Comparison of ENCODE assay signal across 8 mouse cellular contexts in genomic region chr8:105259721-105260320, GRCm38 (mm10). TPM values are rescaled to one million over a fixed set of nuclear protein-coding genes. Genes with fewer than 3 reads are reported as not detected.
DNase-seq lines count a peak whose midpoint lies in the region; ATAC-seq and TF ChIP-seq lines count a peak whose summit lies in the region.

No protein-coding gene starts in this region.

- intact Hi-C loops in heart, adult 2 months (cut with DNase I), result loop anchor here (10.0 kb wide), 1 partner anchor 605 kb away; no protein-coding TSS in a partner anchor

- H3K9ac ChIP-seq in heart, adult 2 months (ENCODE audit: low read depth, low read length), result no peak overlapping the region
- H3K9ac ChIP-seq in liver, embryonic 15.5 days, result no peak overlapping the region; the same call in 1 of the 2 replicates
- peak overlapping the region; percentile 37; the same call in 1 of the 2 replicates for H3K9ac ChIP-seq in stomach, embryonic 15.5 days

- no peak overlapping the region for H3K27ac ChIP-seq in embryonic facial prominence, embryonic 10.5 days (replicated peaks)
- H3K27ac ChIP-seq in heart, adult 2 months, result no peak overlapping the region
- no peak overlapping the region for H3K27ac ChIP-seq in kidney, adult 2 months (ENCODE audit: insufficient read depth, low read depth, low read length)
- no peak overlapping the region for H3K27ac ChIP-seq in liver, embryonic 15.5 days (replicated peaks)
- no peak overlapping the region for H3K27ac ChIP-seq in stomach, embryonic 15.5 days

- TF ChIP-seq CTCF in heart, adult 2 months (IDR thresholded peaks at IDR 0.05), result no peak; the same call in 1 of the 2 replicates
- TF ChIP-seq CTCF in kidney, adult 2 months (conservative IDR thresholded peaks at IDR 0.05; ENCODE audit: insufficient read depth, insufficient read length, low read depth, low read length), result peak; percentile 88

- peak; percentile 78 for DNase-seq in urinary bladder, postnatal 14 days (ENCODE audit: low spot score)
- DNase-seq in urinary bladder, postnatal 10 days (ENCODE audit: low spot score), result no peak
- DNase-seq in embryonic facial prominence, embryonic 10.5 days (ENCODE audit: low spot score), result peak; percentile 89
- peak; percentile 76 to 86 for DNase-seq in heart, adult 2 months
- DNase-seq in kidney, adult 2 months, result peak; percentile 69
- peak; percentile 86 for DNase-seq in neural tube, embryonic 10.5 days (ENCODE audit: extremely low spot score, low spot score)

- peak overlapping the region; percentile 57 for H3K4me3 ChIP-seq in embryonic facial prominence, embryonic 10.5 days
- H3K4me3 ChIP-seq in heart, adult 2 months, result peak overlapping the region; percentile 47
- H3K4me3 ChIP-seq in kidney, adult 2 months (ENCODE audit: insufficient read depth, low read depth, low read length), result peak overlapping the region; percentile 34; the same call in 1 of the 2 replicates
- peak overlapping the region; percentile 42 for H3K4me3 ChIP-seq in liver, embryonic 15.5 days (replicated peaks)
- peak overlapping the region; percentile 40 for H3K4me3 ChIP-seq in stomach, embryonic 15.5 days (replicated peaks)

- H3K4me1 ChIP-seq in embryonic facial prominence, embryonic 10.5 days, result peaks cover 34% of the 10 kb centered on the region
- peaks cover 2% of the 10 kb centered on the region; the same call in 1 of the 2 replicates for H3K4me1 ChIP-seq in heart, adult 2 months (ENCODE audit: control insufficient read depth, insufficient read depth, low read length)
- peaks cover 3% of the 10 kb centered on the region; the same call in 1 of the 2 replicates for H3K4me1 ChIP-seq in kidney, adult 2 months (ENCODE audit: control insufficient read depth, insufficient read depth, low read length)
- peaks cover 71% of the 10 kb centered on the region for H3K4me1 ChIP-seq in liver, embryonic 15.5 days (replicated peaks)
- H3K4me1 ChIP-seq in stomach, embryonic 15.5 days, result peaks cover 30% of the 10 kb centered on the region

- no peaks in the 10 kb centered on the region for H3K79me2 ChIP-seq in heart, adult 2 months (replicated peaks; ENCODE audit: control insufficient read depth, insufficient read depth, low read length)

- TF ChIP-seq EP300 in heart, adult 2 months (IDR thresholded peaks at IDR 0.05; ENCODE audit: insufficient read depth, low read depth, low read length), result 0 out of 2 replicates have a peak, but pooled peaks have one; percentile 44

- 3% methylated on average over 30 of the region's 30 CpGs for WGBS in embryonic facial prominence, embryonic 10.5 days
- 8% methylated on average over 30 of the region's 30 CpGs for WGBS in heart, adult 2 months
- WGBS in kidney, adult 2 months, result 8% methylated on average over 30 of the region's 30 CpGs
- 2% methylated on average over 30 of the region's 30 CpGs for WGBS in liver, embryonic 15.5 days (ENCODE audit: insufficient replicate concordance)
- WGBS in stomach, embryonic 15.5 days, result 3% methylated on average over 30 of the region's 30 CpGs

- no peaks in the 10 kb centered on the region; the same call in 1 of the 2 replicates for H3K9me3 ChIP-seq in embryonic facial prominence, embryonic 10.5 days
- H3K9me3 ChIP-seq in liver, embryonic 15.5 days (replicated peaks), result no peaks in the 10 kb centered on the region
- H3K9me3 ChIP-seq in stomach, embryonic 15.5 days, result no peaks in the 10 kb centered on the region

- no peak for ATAC-seq in liver, embryonic 15.5 days (ENCODE audit: insufficient read depth)
- ATAC-seq in stomach, embryonic 15.5 days (ENCODE audit: insufficient read depth, low FRiP score, low read depth), result 0 out of 2 replicates have a peak, but pooled peaks have one; percentile 24

- TF ChIP-seq POLR2A in heart, adult 2 months (IDR thresholded peaks at IDR 0.05; ENCODE audit: insufficient read depth, low read depth, low read length), result no peak
- no peak for TF ChIP-seq POLR2A in kidney, adult 2 months (IDR thresholded peaks at IDR 0.05; ENCODE audit: low read depth, low read length)

- H3K27me3 ChIP-seq in embryonic facial prominence, embryonic 10.5 days (replicated peaks; ENCODE audit: low read depth, poor library complexity, severe bottlenecking), result peaks cover 100% of the 10 kb centered on the region
- H3K27me3 ChIP-seq in heart, adult 2 months (ENCODE audit: control insufficient read depth, insufficient read depth, low read length), result no peaks in the 10 kb centered on the region
- H3K27me3 ChIP-seq in kidney, adult 2 months (replicated peaks; ENCODE audit: control insufficient read depth, insufficient read depth, low read length), result no peaks in the 10 kb centered on the region
- H3K27me3 ChIP-seq in liver, embryonic 15.5 days, result peaks cover 89% of the 10 kb centered on the region
- peaks cover 32% of the 10 kb centered on the region for H3K27me3 ChIP-seq in stomach, embryonic 15.5 days (replicated peaks)

- H3K4me2 ChIP-seq in liver, embryonic 15.5 days, result peak overlapping the region; percentile 78
- H3K4me2 ChIP-seq in stomach, embryonic 15.5 days, result peak overlapping the region; percentile 92

- H3K36me3 ChIP-seq in embryonic facial prominence, embryonic 10.5 days (replicated peaks), result no peaks in the 10 kb centered on the region
- H3K36me3 ChIP-seq in heart, adult 2 months (ENCODE audit: control insufficient read depth, insufficient read depth, low read length), result no peaks in the 10 kb centered on the region
- H3K36me3 ChIP-seq in kidney, adult 2 months (ENCODE audit: control insufficient read depth, insufficient read depth, low read length), result no peaks in the 10 kb centered on the region
- no peaks in the 10 kb centered on the region for H3K36me3 ChIP-seq in liver, embryonic 15.5 days (replicated peaks)
- no peaks in the 10 kb centered on the region for H3K36me3 ChIP-seq in stomach, embryonic 15.5 days

RNA-seq across cellular contexts. Expression of gene Tradd, which starts 4.6 kb away (rescaled TPM):
- polyA plus RNA-seq in embryonic facial prominence, embryonic 10.5 days (2016; fragmentation: Nextera tagmentation; extraction: Ambion mirVana), result 14.6 and 16.7 TPM in 2 replicates
- total RNA-seq in heart, adult 2 months (2021), result 1 to 10 TPM; 3.9 to 4.9 TPM
- 4.3 and 4.6 TPM in 2 replicates for polyA plus RNA-seq in heart, adult 2 months (2012; rRNA removed)
- 13.1 and 13.5 TPM in 2 replicates for polyA plus RNA-seq in kidney, adult 2 months (2012; rRNA removed)
- 14.9 and 15.5 TPM in 2 replicates for polyA plus RNA-seq in liver, embryonic 15.5 days (2015; fragmentation: Nextera tagmentation; extraction: Ambion mirVana)
- polyA plus RNA-seq in stomach, embryonic 15.5 days (2015; fragmentation: Nextera tagmentation; extraction: Ambion mirVana), result 28.5 and 30.3 TPM in 2 replicates

RNA-seq across cellular contexts. Expression of gene Fbxl8, which starts 4.6 kb away (rescaled TPM):
- 0.63 and 0.92 TPM in 2 replicates for polyA plus RNA-seq in embryonic facial prominence, embryonic 10.5 days (2016; fragmentation: Nextera tagmentation; extraction: Ambion mirVana)
- total RNA-seq in heart, adult 2 months (2021), result 1 to 10 TPM; 1.8 to 2.5 TPM
- 3.6 and 4.1 TPM in 2 replicates for polyA plus RNA-seq in heart, adult 2 months (2012; rRNA removed)
- 6.9 and 8.3 TPM in 2 replicates for polyA plus RNA-seq in kidney, adult 2 months (2012; rRNA removed)
- polyA plus RNA-seq in liver, embryonic 15.5 days (2015; fragmentation: Nextera tagmentation; extraction: Ambion mirVana), result 1.2 and 1.3 TPM in 2 replicates
- 3.7 and 4.4 TPM in 2 replicates for polyA plus RNA-seq in stomach, embryonic 15.5 days (2015; fragmentation: Nextera tagmentation; extraction: Ambion mirVana)

RNA-seq across cellular contexts. Expression of gene B3gnt9, which starts 4.9 kb away (rescaled TPM):
- 1.6 and 1.7 TPM in 2 replicates for polyA plus RNA-seq in embryonic facial prominence, embryonic 10.5 days (2016; fragmentation: Nextera tagmentation; extraction: Ambion mirVana)
- 1 to 10 TPM; 3.5 to 5.2 TPM for total RNA-seq in heart, adult 2 months (2021)
- polyA plus RNA-seq in heart, adult 2 months (2012; rRNA removed), result 7.1 and 8.5 TPM in 2 replicates
- polyA plus RNA-seq in kidney, adult 2 months (2012; rRNA removed), result 4.8 and 5.3 TPM in 2 replicates
- 2.3 and 2.4 TPM in 2 replicates for polyA plus RNA-seq in liver, embryonic 15.5 days (2015; fragmentation: Nextera tagmentation; extraction: Ambion mirVana)
- 26.1 and 27.4 TPM in 2 replicates for polyA plus RNA-seq in stomach, embryonic 15.5 days (2015; fragmentation: Nextera tagmentation; extraction: Ambion mirVana)

RNA-seq across cellular contexts. Expression of gene Hsf4, which starts 9.8 kb away (rescaled TPM):
- 0.21 TPM in 1 of 2 replicates, not detected in the other for polyA plus RNA-seq in embryonic facial prominence, embryonic 10.5 days (2016; fragmentation: Nextera tagmentation; extraction: Ambion mirVana)
- 1 to 10 TPM; 2.7 to 3.9 TPM for total RNA-seq in heart, adult 2 months (2021)
- 4.3 and 5.4 TPM in 2 replicates for polyA plus RNA-seq in heart, adult 2 months (2012; rRNA removed)
- 2.1 and 2.7 TPM in 2 replicates for polyA plus RNA-seq in kidney, adult 2 months (2012; rRNA removed)
- not detected in 2 replicates for polyA plus RNA-seq in liver, embryonic 15.5 days (2015; fragmentation: Nextera tagmentation; extraction: Ambion mirVana)
- 0.08 and 0.24 TPM in 2 replicates for polyA plus RNA-seq in stomach, embryonic 15.5 days (2015; fragmentation: Nextera tagmentation; extraction: Ambion mirVana)

RNA-seq across cellular contexts. Expression of gene Nol3, which starts 16.1 kb away (rescaled TPM):
- polyA plus RNA-seq in embryonic facial prominence, embryonic 10.5 days (2016; fragmentation: Nextera tagmentation; extraction: Ambion mirVana), result 0.62 and 0.69 TPM in 2 replicates
- 10 to 100 TPM; 19.7 to 23.0 TPM for total RNA-seq in heart, adult 2 months (2021)
- polyA plus RNA-seq in heart, adult 2 months (2012; rRNA removed), result 17.3 and 19.1 TPM in 2 replicates
- polyA plus RNA-seq in kidney, adult 2 months (2012; rRNA removed), result 4.8 and 5.6 TPM in 2 replicates
- 0.22 and 0.30 TPM in 2 replicates for polyA plus RNA-seq in liver, embryonic 15.5 days (2015; fragmentation: Nextera tagmentation; extraction: Ambion mirVana)
- polyA plus RNA-seq in stomach, embryonic 15.5 days (2015; fragmentation: Nextera tagmentation; extraction: Ambion mirVana), result 1.4 and 1.7 TPM in 2 replicates
